Mouse (Mus musculus) WW6 (cell line): ENCODE data around the gene Zc3h7b.
A peak's percentile ranks its signal among the peaks of the same experiment; 100 is the strongest.
"Not testable (repeated sequence)": the region's sequence is repeated elsewhere in the genome, so short reads cannot be mapped to it uniquely, and the experiment has no call there.

ENCODE experiments used
- DNase-seq: peaks from one replicate; pipeline ENCODE4 v3.0.0-alpha.2; 2013; ENCODE audit warnings: low read depth, low spot score

Zc3h7b gene

DNA sequence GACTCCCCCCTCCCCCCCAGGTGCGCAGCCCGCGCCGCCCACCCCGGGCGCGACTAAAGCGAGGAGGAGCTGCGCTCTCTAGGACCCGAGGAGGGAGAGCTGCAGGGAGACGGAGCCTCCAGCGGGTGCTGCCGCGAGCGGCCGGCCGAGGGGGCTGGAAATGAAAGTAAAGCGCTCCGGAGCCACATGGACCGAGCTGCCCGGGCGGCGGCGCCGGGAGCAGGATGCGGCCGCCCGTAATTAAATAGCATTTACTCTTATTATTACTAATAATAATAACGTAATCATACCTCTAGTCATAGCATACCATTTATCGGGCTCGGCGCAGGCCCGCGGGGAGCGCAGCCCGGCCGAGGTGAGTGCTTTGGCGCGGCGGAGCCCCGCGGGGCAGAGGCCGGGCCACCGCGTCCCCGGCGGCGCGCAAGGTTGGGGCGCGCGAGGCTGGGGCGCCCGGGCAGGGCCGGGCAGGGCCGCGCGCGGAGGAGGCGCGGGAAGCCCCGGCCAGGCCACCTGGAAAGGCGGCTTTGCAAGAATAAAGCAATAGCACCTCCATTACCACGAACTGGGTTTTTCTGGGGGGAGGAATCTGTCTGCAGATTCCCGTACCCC, at the start of gene Zc3h7b, which contains the start of gene Rangap1:
Zc3h7b (plus strand) TSS at position 66 of the 609 bp plus-strand sequence.
Rangap1 (minus strand) TSS at position 539 of the 609 bp plus-strand sequence.
- no peak for DNase-seq

DNA sequence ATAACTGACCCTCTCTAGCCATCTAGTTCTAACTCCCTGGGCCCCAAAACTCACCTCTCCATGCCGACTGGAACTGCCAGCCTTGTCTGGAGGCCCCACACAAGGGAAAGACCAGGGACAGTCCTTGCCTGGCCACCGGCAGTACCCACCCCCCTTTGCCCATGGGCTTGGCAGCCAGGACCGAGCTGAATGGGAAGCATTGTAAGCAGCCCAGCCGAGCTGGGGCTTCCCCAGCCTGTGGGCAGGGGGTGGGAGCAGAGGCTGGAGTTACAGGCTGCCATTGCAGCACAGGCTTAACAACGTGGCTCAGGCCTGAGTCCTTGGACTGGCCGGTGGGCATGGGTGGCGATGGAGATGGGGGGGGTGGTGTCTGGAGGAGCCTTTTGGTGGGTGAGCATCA, 47.7 kb upstream of the Zc3h7b start, which contains the start of gene Chadl:
Chadl (minus strand) TSS at position 113 of the 400 bp plus-strand sequence.
- no peak for DNase-seq

DNA sequence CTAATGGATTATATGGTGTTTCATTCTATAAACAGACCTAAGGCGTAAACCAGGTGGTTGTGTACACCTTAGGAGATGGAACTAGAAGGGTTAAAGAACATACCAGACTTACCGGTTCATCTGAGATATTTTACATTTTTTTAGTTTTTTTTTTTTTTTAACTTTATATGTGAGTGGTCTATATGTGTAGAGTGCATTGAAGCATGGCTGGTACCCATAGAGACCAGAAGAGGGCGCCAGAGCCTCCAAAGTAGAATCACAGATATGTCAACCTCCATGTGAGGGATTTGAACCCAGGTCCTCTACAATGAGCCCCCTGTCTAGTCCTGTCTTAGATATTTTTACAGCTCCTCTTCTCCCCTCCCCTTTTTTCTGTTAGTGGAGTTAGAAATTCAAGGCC, 47.0 kb upstream of the Zc3h7b start:
- DNase-seq: no peak

DNA sequence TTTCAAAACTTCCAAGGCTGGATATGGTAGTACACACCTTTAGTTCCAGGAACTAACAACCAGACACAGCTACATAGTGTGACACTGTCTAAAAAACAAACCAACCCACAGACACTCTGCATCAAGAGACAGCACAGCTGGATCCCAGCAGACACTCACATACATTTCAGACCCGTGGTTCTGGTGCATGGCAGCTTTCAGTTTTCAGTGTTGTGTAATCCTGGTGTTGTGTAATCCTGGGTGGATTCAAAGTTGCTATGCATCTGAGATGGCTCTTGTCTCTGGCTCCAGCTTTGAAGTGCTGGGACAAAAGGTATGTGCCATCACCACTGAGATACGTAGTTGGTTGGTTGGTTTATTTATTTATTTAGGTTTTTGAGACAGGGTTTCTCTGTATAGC, 46.3 kb upstream of the Zc3h7b start:
- no peak for DNase-seq

DNA sequence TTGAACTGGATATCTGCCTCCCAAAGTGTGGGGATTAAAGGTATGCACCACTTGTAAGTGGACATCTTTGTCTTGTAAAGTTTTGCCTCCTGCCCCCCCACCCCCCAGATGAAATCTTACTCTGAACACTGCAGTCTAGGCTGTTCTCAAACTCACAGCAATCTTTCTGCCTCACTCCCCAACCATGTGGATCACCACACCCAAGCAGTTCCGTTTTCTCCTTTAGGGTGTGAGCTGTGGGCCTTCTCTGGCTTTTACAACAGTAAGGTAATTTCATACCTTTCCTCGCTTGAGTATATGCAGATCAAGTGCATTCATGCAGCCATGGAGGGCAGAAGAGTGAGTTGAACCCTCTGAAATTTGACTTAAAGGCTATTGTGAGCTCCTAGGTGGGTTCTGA, 44.7 kb upstream of the Zc3h7b start:
- DNase-seq: no peak

DNA sequence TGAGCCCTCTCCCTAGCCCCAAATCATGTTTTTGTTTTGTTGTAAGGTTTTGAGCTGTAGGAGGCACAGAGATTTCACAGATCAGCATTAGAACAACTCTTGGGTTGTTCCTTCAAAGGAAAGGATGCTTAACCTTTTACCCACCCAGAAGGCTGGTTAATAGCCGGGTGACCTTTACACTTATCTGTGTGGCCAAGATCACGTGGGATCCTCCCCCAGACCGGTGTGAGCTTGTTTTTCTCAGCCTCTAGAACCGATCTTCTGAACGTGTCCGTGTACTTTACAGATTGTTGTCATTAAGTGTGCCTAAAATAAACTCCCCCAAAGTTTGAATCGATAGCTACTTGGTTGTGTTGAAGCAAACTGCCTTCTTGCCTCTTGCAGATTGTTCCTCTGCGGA, 44.3 kb upstream of the Zc3h7b start:
- DNase-seq: no peak

DNA sequence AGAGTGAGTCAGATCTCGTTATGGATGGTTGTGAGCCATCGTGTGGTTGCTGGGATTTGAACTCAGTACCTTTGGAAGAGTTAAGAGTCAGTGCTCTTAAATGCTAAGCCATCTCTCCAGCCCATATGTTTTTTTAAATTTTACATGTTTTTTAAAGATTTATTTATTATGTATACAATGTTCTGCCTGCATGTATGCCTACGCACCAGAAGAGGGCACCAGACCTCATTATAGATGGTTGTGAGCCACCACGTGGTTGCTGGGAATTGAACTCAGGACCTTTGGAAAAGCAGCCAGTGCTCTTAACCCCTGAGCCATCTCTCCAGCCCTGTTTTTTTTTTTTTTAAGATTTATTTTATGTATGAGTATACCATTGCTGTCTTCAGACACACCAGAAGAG, 43.5 kb upstream of the Zc3h7b start:
- DNase-seq: not testable (repeated sequence)

DNA sequence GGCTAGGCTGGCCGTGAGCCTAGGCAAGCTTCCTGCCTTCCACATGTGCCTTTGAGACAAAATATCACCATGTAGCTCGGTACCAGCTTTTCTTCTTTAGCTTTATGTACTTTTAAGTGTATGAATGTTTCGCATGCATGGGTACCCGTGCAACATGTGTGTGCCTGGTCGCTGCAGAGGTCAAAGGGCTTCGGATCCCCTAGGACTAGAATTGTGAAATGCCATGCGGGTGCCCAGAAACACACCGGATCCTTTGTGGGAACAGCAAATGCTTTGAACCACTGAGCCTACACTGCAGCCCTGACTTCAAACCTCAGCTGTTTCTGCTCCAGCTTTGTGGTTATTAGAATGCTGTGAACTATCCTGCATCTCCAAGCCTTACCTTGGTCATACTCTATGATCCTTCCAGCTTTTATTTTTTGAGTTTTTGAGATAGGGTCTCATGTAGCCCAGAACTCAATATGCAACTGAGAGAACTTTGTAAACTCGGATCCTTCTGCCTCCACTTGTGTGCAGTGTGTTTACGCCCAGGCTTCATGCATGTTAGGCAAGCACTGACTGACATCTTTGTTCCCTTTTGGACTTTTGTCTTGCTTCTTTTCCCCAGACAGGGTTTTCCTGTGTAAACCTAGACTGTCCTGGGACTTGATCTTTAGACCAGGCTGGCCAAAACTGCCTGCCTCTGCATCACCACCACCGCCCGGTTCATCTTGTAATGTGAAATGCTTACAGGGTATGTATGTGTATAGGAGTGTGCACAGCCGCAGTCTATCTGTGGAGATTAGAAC, 42.4 kb upstream of the Zc3h7b start:
- DNase-seq: no peak

DNA sequence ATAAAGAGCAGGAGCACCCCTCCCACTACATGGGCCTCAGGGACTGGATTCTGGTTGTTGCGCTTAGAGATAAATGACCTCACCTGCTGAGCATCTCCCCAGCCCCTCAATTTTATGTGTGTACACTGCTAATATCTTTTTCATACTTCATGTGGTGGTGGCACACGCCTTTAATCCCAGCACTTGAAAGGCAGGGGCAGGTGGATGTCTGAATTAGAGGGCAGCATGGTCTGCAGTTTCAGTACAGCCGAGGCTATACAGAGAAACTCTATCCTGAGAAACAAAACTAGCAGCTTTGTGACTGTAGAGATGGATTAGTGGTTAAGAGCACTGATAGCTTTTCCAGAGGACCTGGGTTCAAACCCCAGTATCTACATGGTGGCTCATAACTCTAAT, 41.8 kb upstream of the Zc3h7b start:
- DNase-seq: no peak

DNA sequence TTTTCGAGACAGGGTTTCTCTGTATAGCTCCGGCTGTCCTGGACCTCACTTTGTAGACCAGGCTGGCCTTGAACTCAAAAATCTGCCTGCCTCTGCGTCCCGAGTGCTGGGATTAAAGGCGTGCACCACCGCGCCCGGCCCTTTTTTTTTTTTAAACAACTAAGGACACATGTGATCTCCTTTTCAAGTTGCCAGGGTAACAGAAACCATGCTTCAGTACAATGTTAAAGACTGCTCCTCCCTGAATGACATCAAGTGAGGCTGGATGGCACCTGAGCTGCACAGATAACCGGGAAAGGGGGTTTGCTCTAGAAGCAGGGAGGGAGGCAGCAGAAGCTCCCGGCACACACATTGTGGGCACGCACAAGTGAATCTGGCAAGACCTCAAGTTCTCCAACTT, 35.9 kb upstream of the Zc3h7b start:
- DNase-seq: no peak

DNA sequence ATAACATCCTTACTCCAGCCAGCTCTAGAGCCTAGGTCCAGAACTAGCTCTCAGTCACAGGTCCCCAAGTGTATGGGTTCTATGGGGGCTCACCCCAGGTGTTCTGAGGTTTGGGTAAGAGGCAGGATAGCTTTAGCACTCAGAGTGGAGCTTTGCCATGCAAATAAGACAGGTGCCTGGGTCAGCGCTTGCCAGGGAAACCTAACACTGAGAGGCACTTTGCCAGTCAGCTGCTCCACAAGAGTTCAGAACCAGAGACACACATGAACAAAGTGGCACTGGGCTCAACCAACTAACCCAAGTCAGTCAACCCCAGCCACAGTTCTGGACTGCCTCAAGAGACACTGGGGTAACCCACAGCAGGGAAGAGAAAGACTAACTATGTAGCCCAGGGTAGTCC, 35.2 kb upstream of the Zc3h7b start:
- no peak for DNase-seq

DNA sequence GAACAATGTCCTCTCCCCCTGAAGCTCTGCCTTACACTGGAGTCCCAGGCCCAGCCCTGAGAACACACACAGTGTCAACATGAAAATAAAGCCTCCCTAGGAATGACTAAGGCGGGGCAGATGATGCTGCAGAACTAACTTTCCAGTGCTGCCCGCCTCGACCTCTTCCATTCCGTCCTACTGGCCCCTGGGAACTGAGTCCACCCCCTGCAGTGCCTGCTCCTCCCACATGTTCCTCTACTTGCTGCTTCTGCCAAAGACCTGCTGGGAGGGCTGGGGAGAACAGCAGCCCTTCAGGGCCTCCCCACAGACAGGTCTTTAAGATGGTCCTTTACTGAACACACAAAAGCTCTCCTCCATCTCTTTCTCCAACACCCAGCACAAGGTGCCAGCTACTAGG, 34.1 kb upstream of the Zc3h7b start:
- DNase-seq: no peak

DNA sequence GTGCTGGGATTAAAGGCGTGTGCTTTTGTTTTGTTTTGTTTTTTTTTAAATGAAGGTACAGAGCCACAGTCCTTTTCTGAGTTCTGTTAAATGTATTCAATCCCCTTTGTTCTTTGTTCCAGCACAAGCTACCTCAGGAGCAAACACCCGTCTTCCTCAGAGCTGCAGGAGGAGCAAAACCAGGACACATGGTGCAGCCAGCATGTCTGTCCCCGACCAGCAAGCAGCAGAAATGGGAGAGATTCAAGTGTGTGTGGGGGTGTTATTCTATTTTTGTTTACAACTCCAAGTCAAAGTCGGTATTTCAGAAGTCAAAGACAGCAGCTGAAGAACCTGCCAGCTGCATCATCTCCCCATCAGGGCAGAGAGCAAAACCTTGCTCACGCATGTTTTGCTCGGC, 31.1 kb upstream of the Zc3h7b start:
- DNase-seq: no peak

DNA sequence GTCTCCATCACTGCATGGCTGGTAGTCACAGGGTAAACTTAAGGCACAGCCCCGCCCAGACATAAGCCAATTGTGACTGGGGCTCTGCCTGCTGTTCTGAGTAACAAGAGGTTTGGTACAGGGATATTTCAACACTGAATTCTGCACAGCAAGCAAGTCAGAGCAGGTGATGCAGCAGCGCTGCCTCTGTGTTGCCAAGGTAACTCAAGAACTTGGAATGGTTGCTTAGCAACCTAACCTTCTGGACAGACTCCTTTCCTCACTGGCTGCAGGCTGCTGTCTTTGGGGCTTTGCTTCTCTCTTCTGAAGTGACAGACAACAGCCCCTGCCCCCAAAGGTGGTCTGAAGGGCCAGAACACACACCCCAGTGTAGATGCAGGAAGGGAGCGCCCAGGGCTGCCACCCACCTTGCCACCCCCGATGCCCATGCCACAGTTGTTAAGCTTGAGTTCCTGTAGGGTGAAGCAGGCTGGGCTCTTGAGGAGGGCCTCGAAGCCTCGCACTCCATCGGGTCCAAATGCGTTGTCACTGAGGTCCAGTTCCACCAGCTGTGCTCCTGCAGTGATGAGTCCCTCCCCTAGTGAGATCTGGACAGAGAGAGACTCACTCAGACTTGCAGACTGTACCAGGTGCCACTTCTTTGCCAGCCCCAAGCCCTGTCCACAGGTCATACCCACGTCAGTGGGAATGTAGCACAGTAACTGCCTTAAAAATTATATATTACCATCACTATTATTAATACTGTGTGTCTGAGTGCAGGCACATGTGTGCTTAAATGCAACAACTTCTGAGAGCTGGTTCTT, 26.3 kb upstream of the Zc3h7b start:
- DNase-seq: no peak

DNA sequence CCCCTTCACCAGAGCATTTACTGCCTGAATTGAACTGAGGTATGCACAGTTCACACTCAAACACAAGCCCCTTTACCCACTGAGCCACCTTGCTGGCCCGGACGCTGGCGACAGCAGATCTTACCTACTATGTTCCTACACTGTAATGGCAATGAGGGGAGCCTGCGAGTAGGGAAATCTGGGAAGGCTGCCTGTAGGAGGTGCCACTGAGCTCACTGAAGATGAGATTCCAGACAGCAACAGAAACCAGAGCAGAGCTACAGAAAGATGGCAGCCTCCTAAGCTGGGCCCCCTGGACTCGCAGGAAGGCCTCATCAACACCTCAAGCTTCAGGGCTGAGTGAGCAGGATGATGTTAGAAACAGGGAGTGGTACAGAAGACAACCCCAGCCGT, 25.7 kb upstream of the Zc3h7b start:
- DNase-seq: no peak

DNA sequence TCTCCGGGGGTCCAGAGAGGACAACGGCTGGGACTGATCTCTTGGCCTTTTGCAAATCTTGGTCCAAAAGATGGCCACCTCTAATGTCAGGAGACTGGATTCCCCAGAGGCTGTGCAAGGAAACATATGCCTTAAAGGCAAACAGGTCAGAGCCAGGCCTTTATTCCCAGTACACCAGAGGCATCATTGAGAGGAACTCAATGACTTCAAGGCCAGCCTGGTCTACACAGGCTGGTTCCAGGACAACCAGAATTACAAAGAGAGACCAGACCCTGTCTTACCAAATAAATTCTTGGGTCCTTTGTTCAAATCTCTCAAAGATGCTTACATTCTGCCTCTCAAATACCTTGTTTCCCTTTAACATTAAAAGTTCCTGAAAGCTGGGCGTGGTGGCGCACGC, 22.5 kb upstream of the Zc3h7b start:
- no peak for DNase-seq

DNA sequence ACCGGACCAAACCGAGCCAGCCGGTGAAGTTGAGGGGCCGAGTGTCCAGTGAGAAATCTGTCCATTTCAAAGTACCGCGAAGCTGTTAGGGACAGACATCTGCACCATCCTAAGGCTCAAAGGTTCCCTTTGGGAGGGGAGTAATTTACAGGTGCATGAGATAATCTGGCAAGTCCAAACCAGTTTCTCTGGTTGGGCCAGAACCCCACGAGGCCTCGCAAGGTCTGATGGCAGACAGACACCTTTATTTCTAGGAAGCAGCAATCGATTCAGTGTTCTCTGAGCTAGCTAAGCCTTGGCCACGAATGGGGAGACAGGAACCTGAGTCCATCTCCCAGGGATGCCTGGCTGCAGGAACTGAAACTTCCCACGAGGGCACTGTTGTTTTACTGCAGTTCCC, 21.2 kb upstream of the Zc3h7b start:
- DNase-seq: no peak

DNA sequence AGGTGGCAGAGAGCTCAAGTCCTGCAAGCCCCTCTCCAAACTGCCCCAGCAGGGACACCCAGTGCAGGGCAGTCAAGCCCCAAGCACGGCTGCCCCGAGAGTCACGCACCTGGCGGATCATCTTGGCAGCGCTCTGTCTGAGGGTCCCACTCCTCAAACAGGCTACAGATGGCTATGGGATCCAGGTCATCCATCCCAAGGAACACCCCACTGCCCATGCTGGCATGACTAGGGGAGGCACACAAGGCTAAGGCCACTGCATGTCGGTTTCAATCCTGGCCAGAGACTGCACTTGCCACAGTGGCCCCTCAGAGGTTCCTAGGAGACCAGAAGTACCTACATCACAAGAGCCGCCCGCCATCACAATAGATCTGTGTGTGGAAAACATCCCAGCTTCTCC, 18.9 kb upstream of the Zc3h7b start:
- no peak for DNase-seq

DNA sequence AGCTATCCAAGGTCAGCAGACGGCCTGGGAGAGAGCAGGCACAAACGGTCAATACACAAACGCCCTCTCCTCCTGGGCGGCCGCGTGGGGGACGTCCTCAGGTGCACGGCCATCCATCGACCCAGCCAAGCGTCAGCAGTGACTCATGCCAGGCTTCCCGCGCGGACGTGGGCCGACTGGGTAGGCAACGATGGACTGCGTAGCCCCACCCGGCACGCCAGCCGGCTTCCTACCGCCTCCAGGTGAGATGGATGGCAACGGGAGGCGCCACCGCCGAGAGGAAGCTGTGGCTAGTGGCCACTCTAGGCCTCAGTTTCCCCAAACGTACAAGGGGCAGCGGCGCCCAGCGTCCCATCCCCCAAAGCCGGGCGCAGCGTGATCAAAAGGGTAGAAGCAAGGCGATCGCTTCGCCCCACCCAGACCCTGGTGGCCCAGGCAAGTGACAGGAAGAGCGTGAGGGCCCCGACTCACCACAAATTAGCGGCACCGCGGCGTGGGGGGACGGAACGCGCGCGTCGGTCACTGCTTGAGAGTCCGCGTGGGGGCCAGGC, 15.5 kb upstream of the Zc3h7b start:
- no peak for DNase-seq

DNA sequence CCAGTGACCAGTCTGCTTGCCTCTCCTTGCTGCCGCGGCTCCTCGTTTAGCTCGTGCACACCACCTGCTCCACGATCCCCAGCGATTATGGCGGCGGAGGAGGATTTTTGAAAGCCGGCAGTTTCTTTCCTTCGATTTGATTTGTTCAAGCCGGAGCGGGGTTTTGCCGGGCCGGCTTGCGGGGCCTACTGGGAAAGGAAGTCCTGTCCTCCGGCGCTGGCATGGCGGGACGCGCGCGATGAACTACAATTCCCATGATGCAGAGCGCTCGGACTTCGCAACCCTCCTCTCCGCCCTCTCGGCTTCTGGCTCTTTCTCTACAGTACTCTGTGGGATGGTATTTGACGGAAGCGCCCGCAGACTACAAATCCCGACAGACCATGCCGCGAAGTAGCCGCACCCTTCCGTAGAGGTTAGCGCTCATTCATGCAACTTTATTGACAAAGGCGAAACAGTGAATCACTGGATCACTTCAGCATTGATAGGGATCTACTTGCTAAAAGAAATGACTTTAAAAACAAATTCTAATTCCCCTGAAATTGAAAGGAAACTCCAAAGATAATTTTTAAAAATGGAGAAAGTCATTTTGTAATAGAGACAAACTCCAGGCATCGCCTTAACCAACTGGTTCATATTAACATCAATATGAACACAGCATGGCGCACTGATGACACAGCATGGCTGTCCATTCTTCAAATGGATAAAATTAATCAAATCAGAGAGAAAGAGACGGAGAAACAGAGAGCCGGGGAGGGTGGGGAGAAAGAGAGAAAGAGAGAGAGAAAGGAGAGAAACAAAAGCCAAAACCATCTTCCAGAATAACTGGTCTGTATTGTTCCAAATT, 14.8 kb upstream of the Zc3h7b start:
- peak; percentile 96 for DNase-seq

DNA sequence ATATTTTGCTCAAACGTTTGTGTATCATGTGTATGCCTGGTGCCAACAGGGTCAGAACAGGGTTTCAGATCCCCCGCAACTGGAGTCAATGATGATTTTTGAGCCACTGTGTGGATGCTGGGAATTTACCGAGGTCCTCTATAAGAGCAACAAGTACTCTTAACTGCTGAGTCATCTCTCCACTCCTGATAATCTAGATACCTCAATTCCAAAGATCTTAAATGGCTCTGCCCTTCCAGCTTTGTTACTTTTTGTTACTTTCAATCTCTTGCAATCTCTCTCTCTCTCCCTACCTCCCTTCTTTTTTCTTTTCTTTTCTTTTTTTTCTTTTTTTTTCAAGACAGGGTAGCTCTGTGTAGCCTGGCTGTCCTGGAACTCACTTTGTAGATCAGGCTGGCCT, 9.8 kb upstream of the Zc3h7b start:
- DNase-seq: no peak
